Mouse (Mus musculus) liver, postnatal 0 days (tissue): ENCODE results near the gene Mlxip.

Experiments
- CTCF ChIP-seq: sonication (generic); IDR thresholded peaks from 2 replicates; pipeline ENCODE4 v1.5.1; 2016; ENCODE audit warnings: antibody characterized with exemption, low read depth
- EP300 ChIP-seq: IDR thresholded peaks from 2 replicates; pipeline ENCODE4 v1.6.1; 2016; ENCODE audit warnings: antibody characterized with exemption, low read depth, mild to moderate bottlenecking

- no peak for TF ChIP-seq CTCF
- TF ChIP-seq EP300, result no peak
Measured at GRCm38 (mm10) chr5:123408176-123408575, 13.6 kb downstream of the Mlxip start.
